Mouse (Mus musculus) limb, embryonic 13.5 days (tissue): Measurements from ENCODE around the gene Fn3krp. TPM values are rescaled to one million over a fixed set of nuclear protein-coding genes. Genes with fewer than 3 reads are reported as not detected.
A peak's percentile ranks its signal among the peaks of the same experiment; 100 is the strongest.

Source experiments
- ATAC-seq: fragments of 200-750 bp; cut with Nextera tagmentation; 2 replicates; pipeline ENCODE4 v1.8.0; 2017; ENCODE audit warnings: low read depth, moderate number of reproducible peaks, moderate TSS enrichment; ENCODE audit not compliant: low FRiP score
- H3K27ac ChIP-seq: fragments of 300-500 bp; sonication (generic); 2 replicates; pipeline ENCODE4 v1.5.1; 2015; ENCODE audit warnings: inconsistent platforms, mild to moderate bottlenecking, moderate library complexity
- H3K27me3 ChIP-seq: fragments of 300-500 bp; sonication (generic); 2 replicates; pipeline ENCODE4 v1.6.1; 2015; ENCODE audit warnings: mild to moderate bottlenecking, inconsistent platforms
- H3K36me3 ChIP-seq: fragments of 300-500 bp; sonication (generic); 2 replicates; pipeline ENCODE4 v1.6.1; 2015; ENCODE audit warnings: inconsistent platforms, mild to moderate bottlenecking, moderate library complexity
- H3K4me1 ChIP-seq: fragments of 300-500 bp; sonication (generic); 2 replicates; pipeline ENCODE4 v1.6.1; 2015; ENCODE audit warnings: inconsistent platforms
- H3K4me2 ChIP-seq: fragments of 300-500 bp; sonication (generic); replicated peaks from 2 replicates; pipeline ENCODE4 v1.6.1; 2015; ENCODE audit warnings: inconsistent platforms, mild to moderate bottlenecking, moderate library complexity
- H3K4me3 ChIP-seq: fragments of 300-500 bp; sonication (generic); 2 replicates; pipeline ENCODE4 v1.5.1; 2015; ENCODE audit warnings: moderate library complexity, mild to moderate bottlenecking, inconsistent platforms
- H3K9ac ChIP-seq: fragments of 300-500 bp; sonication (generic); 2 replicates; pipeline ENCODE4 v1.6.1; 2015; ENCODE audit warnings: mild to moderate bottlenecking, inconsistent platforms
- H3K9me3 ChIP-seq: fragments of 300-500 bp; sonication (generic); 2 replicates; pipeline ENCODE4 v1.6.1; 2016; ENCODE audit warnings: inconsistent platforms
- WGBS: fragments of 180-500 bp; shearing (Covaris S2); methylation state at CpG from one replicate; pipeline ENCODE4 v1.1.7; 2015; 5-methylcytosine and 5-hydroxymethylcytosine counted together
- polyA plus RNA-seq: library from polyadenylated mRNA; unstranded; fragments of >200 nt; fragmentation: Nextera tagmentation; extraction: Ambion mirVana; gene quantifications from 2 replicates; pipeline ENCODE4 v1.2.1, GENCODE M21; 2015

Fn3krp gene
- polyA plus RNA-seq, 1 experiment from 2014 or later = 11.0 TPM

DNA sequence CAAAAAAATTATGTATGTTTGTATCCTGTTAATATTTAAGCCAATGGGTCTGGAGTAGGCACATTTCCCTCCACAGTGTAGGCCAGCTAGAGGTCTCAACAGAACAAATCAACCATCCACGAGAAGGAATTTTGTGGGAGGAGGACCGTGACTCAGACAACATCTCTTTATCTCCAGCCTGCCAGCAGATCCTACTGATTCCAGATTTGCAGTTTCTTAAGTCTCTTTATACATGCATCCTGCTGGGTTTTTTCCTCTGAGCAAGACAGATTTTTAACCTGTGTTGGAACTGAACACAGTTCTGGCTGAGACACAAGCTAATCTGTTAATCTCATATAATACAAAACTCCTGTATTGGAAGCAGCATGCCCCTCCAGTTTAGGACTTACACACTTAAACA lies 2.3 kb upstream of the Fn3krp start:
- no peak overlapping the region for H3K27ac ChIP-seq
- ATAC-seq = no peak
- H3K9ac ChIP-seq = no peak overlapping the region
- no peaks in the 10 kb centered on the region for H3K36me3 ChIP-seq
- no peaks in the 10 kb centered on the region for H3K27me3 ChIP-seq
- H3K4me2 ChIP-seq = no peak overlapping the region
- H3K9me3 ChIP-seq = no peaks in the 10 kb centered on the region
- peaks cover 14% of the 10 kb centered on the region for H3K4me1 ChIP-seq
- 76% methylated on average over 2 of the region's 2 CpGs for WGBS
- H3K4me3 ChIP-seq = no peak overlapping the region

DNA sequence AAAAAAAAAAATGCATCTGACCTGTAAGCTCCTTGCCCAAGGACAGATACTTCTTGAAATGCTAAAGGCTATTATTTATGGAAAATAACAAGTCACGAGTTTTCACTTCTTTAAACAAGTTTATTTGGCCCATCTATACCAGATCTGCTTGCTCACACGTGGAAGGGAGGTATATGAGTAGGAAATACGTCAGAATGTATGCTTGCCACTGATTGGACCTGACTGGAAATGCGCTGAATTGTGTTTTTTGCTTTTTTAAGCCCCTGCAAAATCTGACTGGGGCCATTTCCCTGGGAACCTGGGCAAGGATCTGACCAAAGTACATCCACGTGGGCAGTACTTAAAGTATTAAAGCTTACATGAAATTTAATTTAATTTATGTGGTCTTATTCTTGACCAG lies 822 bp upstream of the Fn3krp start:
- H3K36me3 ChIP-seq = no peaks in the 10 kb centered on the region
- no peaks in the 10 kb centered on the region for H3K9me3 ChIP-seq
- H3K4me1 ChIP-seq = peaks cover 14% of the 10 kb centered on the region
- 51% methylated on average over 5 of the region's 5 CpGs for WGBS
- no peak for ATAC-seq
- peak overlapping the region; percentile 86; the same call in 1 of the 2 replicates for H3K27ac ChIP-seq
- H3K4me2 ChIP-seq = peak overlapping the region; percentile 86
- H3K9ac ChIP-seq = no peak overlapping the region
- no peaks in the 10 kb centered on the region for H3K27me3 ChIP-seq
- H3K4me3 ChIP-seq = peak overlapping the region; percentile 73

- ATAC-seq = peak; percentile 33; the same call in 1 of the 2 replicates
Observed at GRCm38 (mm10) chr11:121421553-121422173, 462 bp downstream of the Fn3krp start.

DNA sequence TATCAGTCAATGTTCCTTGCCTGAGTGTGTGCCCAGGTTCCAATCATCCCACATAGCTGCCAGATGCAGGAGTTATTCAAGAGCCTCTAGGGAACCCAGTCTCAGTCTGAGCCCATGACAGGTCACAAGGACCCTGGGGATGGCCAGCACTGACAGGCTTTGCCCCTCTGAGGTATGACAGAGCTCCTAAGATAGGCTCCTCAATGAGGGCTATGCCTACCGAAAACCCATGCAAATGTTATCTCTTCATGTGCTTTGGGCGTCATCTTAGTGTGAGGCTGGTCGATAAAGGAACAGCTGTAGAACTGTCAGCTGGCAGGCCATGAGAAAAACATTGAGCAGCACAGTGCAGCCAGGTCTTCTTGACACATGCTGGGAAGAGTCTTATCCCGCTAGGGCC lies 12.2 kb downstream of the Fn3krp start:
- Histone ChIP-seq H3K27ac (no peak overlapping the region), H3K27me3 (0 out of 2 replicates have a peak, but pooled peaks cover 5% of the 10 kb centered on the region), H3K9ac (no peak overlapping the region), H3K4me3 (no peak overlapping the region), H3K4me2 (no peak overlapping the region), H3K4me1 (peaks cover 15% of the 10 kb centered on the region), H3K9me3 (no peaks in the 10 kb centered on the region), H3K36me3 (peaks cover 23% of the 10 kb centered on the region)
- ATAC-seq = no peak
- WGBS = 84% methylated on average over 4 of the region's 4 CpGs

More at GRCm38 (mm10) chr11:121421553-121422173, 462 bp downstream of the Fn3krp start:
- 1% methylated on average over 28 of the region's 28 CpGs for WGBS
- Histone ChIP-seq H3K9me3 (no peaks in the 10 kb centered on the region), H3K27me3 (no peaks in the 10 kb centered on the region), H3K9ac (peak overlapping the region; percentile 78), H3K27ac (0 out of 2 replicates have a peak overlapping the region, but pooled peaks have one; percentile 28), H3K4me2 (peak overlapping the region; percentile 86), H3K4me1 (peaks cover 14% of the 10 kb centered on the region), H3K36me3 (0 out of 2 replicates have a peak, but pooled peaks cover 3% of the 10 kb centered on the region), H3K4me3 (peak overlapping the region; percentile 73)

- ATAC-seq = peak; percentile 90
Observed at GRCm38 (mm10) chr11:121434156-121435155, 13.3 kb downstream of the Fn3krp start, which contains the start of gene Fn3k. Gene Fn3k (plus strand): TSS chr11:121434913.

GRCm38 (mm10) chr11:121437236-121437635 lies 16.0 kb downstream of the Fn3krp start:
- H3K4me1 ChIP-seq = peaks cover 15% of the 10 kb centered on the region
- no peak overlapping the region for H3K4me3 ChIP-seq
- no peaks in the 10 kb centered on the region for H3K36me3 ChIP-seq
- H3K4me2 ChIP-seq = no peak overlapping the region
- no peak for ATAC-seq
- 0 out of 2 replicates have a peak, but pooled peaks cover 5% of the 10 kb centered on the region for H3K27me3 ChIP-seq
- no peak overlapping the region for H3K9ac ChIP-seq
- no peak overlapping the region for H3K27ac ChIP-seq
- no peaks in the 10 kb centered on the region for H3K9me3 ChIP-seq
- 76% methylated on average over 5 of the region's 5 CpGs for WGBS

More at GRCm38 (mm10) chr11:121434156-121435155, 13.3 kb downstream of the Fn3krp start, which contains the start of gene Fn3k:
- peak within 1 kb of the TSS; percentile 58 for H3K9ac ChIP-seq
- peaks cover 15% of the 10 kb centered on the region for H3K4me1 ChIP-seq
- no peaks in the 10 kb centered on the region for H3K9me3 ChIP-seq
- 0 out of 2 replicates have a peak, but pooled peaks cover 5% of the 10 kb centered on the region for H3K27me3 ChIP-seq
- WGBS = 7% methylated on average over 30 of the region's 30 CpGs
- H3K4me2 ChIP-seq = peak within 1 kb of the TSS; percentile 84
- no peak within 1 kb of the TSS for H3K27ac ChIP-seq
- H3K36me3 ChIP-seq = peaks cover 13% of the 10 kb centered on the region
- peak within 1 kb of the TSS; percentile 45 for H3K4me3 ChIP-seq

DNA sequence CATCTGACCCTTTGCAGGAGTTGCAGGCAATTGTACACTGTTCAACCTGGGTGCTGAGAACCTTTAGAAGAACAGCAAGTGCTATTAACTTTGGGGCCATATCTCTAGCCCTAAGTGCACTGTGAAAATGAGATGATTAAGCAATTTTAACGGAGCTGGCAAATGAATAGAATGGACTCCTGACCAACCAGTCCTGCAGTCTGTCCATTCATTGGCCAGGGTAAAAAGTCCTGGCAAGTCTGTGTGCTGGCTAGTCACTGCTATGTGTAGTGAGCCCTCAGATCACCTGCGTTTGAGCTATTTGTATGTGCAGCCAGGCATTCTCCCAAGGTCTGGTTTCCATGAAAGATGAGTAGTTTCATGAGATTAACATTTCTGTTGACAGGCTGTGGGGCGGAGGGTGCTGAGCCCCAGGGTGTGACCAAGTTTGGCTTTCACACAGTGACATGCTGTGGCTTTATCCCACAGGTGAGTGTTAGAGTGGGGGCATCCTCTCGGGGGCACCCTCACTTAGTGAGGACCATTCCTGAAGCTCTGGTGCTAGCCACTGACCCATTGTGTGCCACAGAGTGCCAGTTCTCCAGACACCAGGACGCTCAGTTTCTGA lies 18.6 kb downstream of the Fn3krp start:
- 70% methylated on average over 5 of the region's 5 CpGs for WGBS
- Histone ChIP-seq H3K4me3 (no peak overlapping the region), H3K9ac (no peak overlapping the region), H3K27me3 (0 out of 2 replicates have a peak, but pooled peaks cover 5% of the 10 kb centered on the region), H3K36me3 (no peaks in the 10 kb centered on the region), H3K4me1 (peaks cover 6% of the 10 kb centered on the region), H3K9me3 (no peaks in the 10 kb centered on the region), H3K27ac (no peak overlapping the region), H3K4me2 (no peak overlapping the region)
- ATAC-seq = no peak

- Histone ChIP-seq H3K9ac (no peak overlapping the region), H3K4me2 (no peak overlapping the region), H3K27ac (no peak overlapping the region), H3K4me1 (no peaks in the 10 kb centered on the region), H3K27me3 (no peaks in the 10 kb centered on the region), H3K4me3 (no peak overlapping the region), H3K9me3 (no peaks in the 10 kb centered on the region), H3K36me3 (no peaks in the 10 kb centered on the region)
- WGBS = 92% methylated on average over 4 of the region's 4 CpGs
- no peak for ATAC-seq
Observed at GRCm38 (mm10) chr11:121441653-121442052, 20.5 kb downstream of the Fn3krp start.

GRCm38 (mm10) chr11:121442076-121442475 lies 20.9 kb downstream of the Fn3krp start:
- Histone ChIP-seq H3K27ac (no peak overlapping the region), H3K27me3 (no peaks in the 10 kb centered on the region), H3K4me3 (no peak overlapping the region), H3K4me1 (no peaks in the 10 kb centered on the region), H3K9ac (no peak overlapping the region), H3K9me3 (no peaks in the 10 kb centered on the region), H3K4me2 (no peak overlapping the region), H3K36me3 (no peaks in the 10 kb centered on the region)
- no peak for ATAC-seq
- 42% methylated on average over 2 of the region's 2 CpGs for WGBS

DNA sequence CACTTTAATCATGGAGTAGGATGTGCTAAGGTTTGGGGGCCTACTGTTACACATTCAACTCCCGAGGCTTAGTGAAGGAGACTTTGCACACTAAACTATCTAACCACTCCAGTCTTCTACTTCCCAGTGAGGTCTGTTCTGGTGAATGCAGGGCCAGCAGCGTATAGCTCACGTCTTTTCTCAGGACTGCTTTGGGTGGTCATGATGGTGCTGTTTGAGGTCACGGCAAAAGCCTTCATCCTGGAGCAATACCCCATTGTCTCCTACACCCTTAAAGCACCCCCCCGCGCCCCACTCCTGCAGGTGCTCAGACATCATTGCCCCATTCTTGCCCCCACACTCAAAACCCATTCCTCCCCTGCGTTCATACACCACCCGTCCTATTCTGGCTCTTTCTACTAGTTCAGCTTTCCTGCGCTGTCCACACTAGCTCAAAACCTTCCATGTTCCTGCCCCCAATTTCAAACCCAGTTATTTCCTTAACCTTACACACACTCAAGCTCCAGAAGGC lies 30.1 kb downstream of the Fn3krp start:
- Histone ChIP-seq H3K4me2 (peak overlapping the region; percentile 84), H3K36me3 (peaks cover 10% of the 10 kb centered on the region), H3K9ac (peak overlapping the region; percentile 55), H3K27me3 (0 out of 2 replicates have a peak, but pooled peaks cover 5% of the 10 kb centered on the region), H3K4me3 (peak overlapping the region; percentile 84), H3K4me1 (peaks cover 15% of the 10 kb centered on the region), H3K27ac (no peak overlapping the region), H3K9me3 (no peaks in the 10 kb centered on the region)
- peak; percentile 7; the same call in 1 of the 2 replicates for ATAC-seq
- WGBS = 24% methylated on average over 9 of the region's 9 CpGs
